Mouse (Mus musculus): ENCODE results near the gene Oosp2.

The Oosp2 gene

DNA sequence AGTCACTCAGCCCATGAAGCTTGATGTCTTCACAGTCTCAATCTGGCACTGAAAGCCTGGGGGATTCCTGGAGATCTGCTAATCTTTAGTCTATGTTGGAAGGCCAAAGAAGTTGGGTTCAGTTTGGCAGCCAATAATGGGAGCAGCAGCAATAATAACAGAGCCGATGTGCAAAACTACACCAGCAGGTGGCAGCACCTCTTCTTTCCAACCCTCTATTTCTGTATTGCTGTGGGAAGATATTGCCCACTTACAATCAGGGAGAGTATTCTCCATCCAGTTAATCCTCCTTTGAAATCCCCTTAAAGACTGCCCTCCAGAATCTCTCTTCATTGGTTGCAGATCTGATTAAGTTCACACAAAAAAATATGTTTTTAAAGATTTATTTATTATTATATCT is 52.2 kb downstream of the Oosp2 start:
- intact Hi-C loops (cut with DNase I), result no loop called here

- intact Hi-C loops (cut with DNase I), result loop anchor here (5.0 kb wide), 1 partner anchor 247 kb away; no protein-coding TSS in a partner anchor
These were observed 55.8 kb downstream of the Oosp2 start, which contains the start of gene Ms4a6d for GRCm38 (mm10) chr19:11604603-11605002. Gene Ms4a6d, minus strand, starts transcription at chr19:11604849.

DNA sequence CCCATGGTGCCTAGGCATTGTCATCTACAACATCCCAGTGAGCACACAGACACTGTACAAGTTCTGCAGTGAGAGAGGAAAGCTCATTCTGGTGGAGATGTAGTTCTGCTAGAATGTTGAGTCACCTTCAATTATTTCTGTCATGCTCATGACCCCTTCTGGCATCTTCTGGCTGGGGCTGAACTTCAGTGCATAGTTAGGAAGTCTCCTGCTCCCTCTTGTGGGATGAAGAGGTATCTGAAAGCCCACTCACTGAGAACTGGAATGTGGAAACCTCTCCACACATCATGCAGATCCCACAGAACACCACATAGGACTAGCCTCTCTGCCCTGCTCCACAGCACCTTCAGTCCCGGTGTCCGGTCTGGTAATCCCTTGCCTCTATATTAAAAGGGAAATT is 58.3 kb downstream of the Oosp2 start:
- intact Hi-C loops (cut with DNase I), result loop anchor here (5.0 kb wide), 1 partner anchor 245 kb away; no protein-coding TSS in a partner anchor

GRCm38 (mm10) chr19:11601349-11601748 is 59.0 kb downstream of the Oosp2 start:
- intact Hi-C loops (cut with DNase I), result loop anchor here (5.0 kb wide), 1 partner anchor 244 kb away; no protein-coding TSS in a partner anchor
